Mouse (Mus musculus) CH12.LX (cell line): ENCODE measurements around the gene Dhx15. TPM values are rescaled to one million over a fixed set of nuclear protein-coding genes. Genes with fewer than 3 reads are reported as not detected.

Source experiments
- DNase-seq: peaks from one replicate; pipeline ENCODE4 v3.0.0-alpha.2; 2013; ENCODE audit errors: extremely low read depth
- H3K27ac ChIP-seq: 2 replicates; pipeline ENCODE4 v1.5.1; 2012; ENCODE audit warnings: low read depth, mild to moderate bottlenecking, control low read depth, moderate library complexity; ENCODE audit not compliant: insufficient read depth
- H3K27me3 ChIP-seq: replicated peaks from 2 replicates; pipeline ENCODE3; 2012; ENCODE audit warnings: inconsistent platforms
- H3K36me3 ChIP-seq, 2 experiments: replicated peaks in 1 of 2; 2 replicates each; pipeline versions ENCODE3 to v1.6.1; 2012; ENCODE audit warnings: inconsistent platforms in 1 of 2, low read length in 1 of 2, mild to moderate bottlenecking in 1 of 2, mixed read lengths in 1 of 2, moderate library complexity in 1 of 2; ENCODE audit not compliant: control insufficient read depth in 1 of 2, insufficient read depth in 1 of 2
- H3K4me1 ChIP-seq, 2 experiments: 2 replicates each; pipeline ENCODE4 v1.6.1; 2012; ENCODE audit warnings: inconsistent platforms in 1 of 2, moderate library complexity in 1 of 2; ENCODE audit not compliant: insufficient read depth in 2 of 2, control insufficient read depth in 1 of 2
- H3K4me2 ChIP-seq: 2 replicates; pipeline ENCODE4 v1.6.1; 2012; ENCODE audit warnings: low read depth, mild to moderate bottlenecking, control low read depth; ENCODE audit not compliant: poor library complexity, insufficient read depth, severe bottlenecking
- H3K4me3 ChIP-seq, 3 experiments: fragments of 150-350 bp in 1 of 3; sonication (generic) in 1 of 3; replicated peaks in 1 of 3; 2 replicates each; pipeline versions ENCODE3 to v1.5.1; 2011 to 2012; ENCODE audit warnings: low read depth in 2 of 3, low read length in 2 of 3, mild to moderate bottlenecking in 2 of 3, moderate library complexity in 2 of 3, control low read depth in 1 of 3, improper control_type of control experiment in 1 of 3, inconsistent platforms in 1 of 3, mixed read lengths in 1 of 3; ENCODE audit not compliant: poor library complexity in 1 of 3
- H3K79me2 ChIP-seq: replicated peaks from 2 replicates; pipeline ENCODE4 v1.6.1; 2012; ENCODE audit warnings: mild to moderate bottlenecking, moderate library complexity; ENCODE audit not compliant: control insufficient read depth, poor library complexity, insufficient read depth, severe bottlenecking; ENCODE audit errors: extremely low read depth
- H3K9ac ChIP-seq: 2 replicates; pipeline ENCODE4 v1.6.1; 2012; ENCODE audit warnings: low read depth, mild to moderate bottlenecking, control low read depth, moderate library complexity; ENCODE audit not compliant: insufficient read depth
- H3K9me3 ChIP-seq: replicated peaks from 2 replicates; pipeline ENCODE3; 2012; ENCODE audit warnings: low read length, inconsistent platforms, mixed read lengths
- BHLHE40 ChIP-seq: IDR thresholded peaks from 2 replicates; pipeline ENCODE4 v1.6.1; 2011; ENCODE audit warnings: mild to moderate bottlenecking, low read depth, low read length, improper control_type of control experiment
- ELF1 ChIP-seq: IDR thresholded peaks from 2 replicates; pipeline ENCODE4 v1.6.1; 2014; ENCODE audit warnings: low read depth, mild to moderate bottlenecking, inconsistent platforms, low read length, improper control_type of control experiment
- ETS1 ChIP-seq: conservative IDR thresholded peaks from 2 replicates; pipeline ENCODE4 v1.6.1; 2012; ENCODE audit warnings: low read depth, mild to moderate bottlenecking, inconsistent platforms, low read length, improper control_type of control experiment, moderate library complexity
- HCFC1 ChIP-seq: IDR thresholded peaks from 2 replicates; pipeline ENCODE4 v1.6.1; 2012; ENCODE audit warnings: low read depth, mild to moderate bottlenecking, inconsistent platforms, low read length, improper control_type of control experiment
- IRF4 ChIP-seq: IDR thresholded peaks from 2 replicates; pipeline ENCODE4 v1.6.1; 2014; ENCODE audit warnings: low read depth, mild to moderate bottlenecking, inconsistent platforms, low read length, improper control_type of control experiment
- JUND ChIP-seq: conservative IDR thresholded peaks from 2 replicates; pipeline ENCODE4 v1.6.1; 2011; ENCODE audit warnings: low read depth, low read length, improper control_type of control experiment
- KAT2A ChIP-seq: IDR thresholded peaks from 2 replicates; pipeline ENCODE4 v1.6.1; 2012; ENCODE audit warnings: low read length, improper control_type of control experiment, inconsistent platforms; ENCODE audit not compliant: insufficient replicate concordance
- MAX ChIP-seq: IDR thresholded peaks from 2 replicates; pipeline ENCODE4 v1.6.1; 2011; ENCODE audit warnings: low read length, improper control_type of control experiment
- MEF2A ChIP-seq: IDR thresholded peaks from 2 replicates; pipeline ENCODE4 v1.6.1; 2014; ENCODE audit warnings: low read depth, mild to moderate bottlenecking, inconsistent platforms, low read length, improper control_type of control experiment, borderline replicate concordance
- POLR2AphosphoS2 ChIP-seq: IDR thresholded peaks from 2 replicates; pipeline ENCODE4 v1.6.1; 2011; ENCODE audit warnings: low read depth, low read length, improper control_type of control experiment
- RCOR1 ChIP-seq: conservative IDR thresholded peaks from 2 replicates; pipeline ENCODE4 v1.6.1; 2012; ENCODE audit warnings: low read depth, mild to moderate bottlenecking, inconsistent platforms, low read length, improper control_type of control experiment
- SIN3A ChIP-seq: IDR thresholded peaks from 2 replicates; pipeline ENCODE4 v1.6.1; 2012; ENCODE audit warnings: low read length, improper control_type of control experiment, inconsistent platforms
- TBP ChIP-seq: conservative IDR thresholded peaks from 2 replicates; pipeline ENCODE4 v1.6.1; 2011; ENCODE audit warnings: low read depth, low read length, improper control_type of control experiment
- UBTF ChIP-seq: IDR thresholded peaks from 2 replicates; pipeline ENCODE4 v1.6.1; 2012; ENCODE audit warnings: low read depth, mild to moderate bottlenecking, inconsistent platforms, low read length, improper control_type of control experiment, moderate library complexity
- USF1 ChIP-seq: IDR thresholded peaks from 2 replicates; pipeline ENCODE4 v1.6.1; 2014; ENCODE audit warnings: low read depth, mild to moderate bottlenecking, inconsistent platforms, low read length, improper control_type of control experiment
- USF2 ChIP-seq: conservative IDR thresholded peaks from 2 replicates; pipeline ENCODE4 v1.6.1; 2011; ENCODE audit warnings: low read depth, low read length, improper control_type of control experiment
- ZC3H11A ChIP-seq: IDR thresholded peaks from 2 replicates; pipeline ENCODE4 v1.6.1; 2012; ENCODE audit warnings: low read depth, mild to moderate bottlenecking, inconsistent platforms, low read length, improper control_type of control experiment
- ZMIZ1 ChIP-seq: IDR thresholded peaks from 2 replicates; pipeline ENCODE4 v1.6.1; 2012; ENCODE audit warnings: low read depth, mild to moderate bottlenecking, inconsistent platforms, low read length, improper control_type of control experiment
- ZNF384 ChIP-seq: IDR thresholded peaks from 2 replicates; pipeline ENCODE4 v1.6.1; 2012; ENCODE audit warnings: low read depth, low read length, improper control_type of control experiment, inconsistent platforms
- dilution Hi-C: fragments of 300-500 bp; cut with MboI; formaldehyde crosslinking; loops from 2 replicates; pipeline ENCODE4 v1.14.3; 2020; ENCODE audit warnings: low sequenced_read_pairs; ENCODE audit not compliant: extremely low pct_unique_long_range_greater_than_20kb, extremely low pct_ligation_motif_present
- in situ Hi-C: fragments of 300-500 bp; cut with MboI; formaldehyde crosslinking; loops from 3 replicates; pipeline ENCODE4 v1.14.3; 2019; ENCODE audit warnings: low sequenced_read_pairs, low pct_ligation_motif_present, low pct_unique_long_range_greater_than_20kb, mixed read lengths
- polyA plus RNA-seq: library from polyadenylated mRNA; unstranded; fragments of >175 nt; gene quantifications from 2 replicates; pipeline ENCODE4 v1.2.1, GENCODE M21; 2012; ENCODE audit warnings: low read depth; ENCODE audit not compliant: insufficient read length
- total RNA-seq, 2 experiments: library from RNA; depleted of rRNA; stranded (reverse); fragments of 300-350 nt in 1 of 2; fragments of >200 nt in 1 of 2; gene quantifications; 2 replicates each; pipeline ENCODE4 v1.2.3; 2012 to 2014

Gene Dhx15
- total and polyA plus RNA-seq, 3 experiments: 101 to 355 (median 287) TPM

GRCm38 (mm10) chr5:52138819-52139218, 51.5 kb downstream of the Dhx15 start:
- dilution Hi-C loops: no loop called here
- peaks cover 16 to 70% of the 10 kb centered on the region in 2 experiments for H3K36me3 ChIP-seq

DNA sequence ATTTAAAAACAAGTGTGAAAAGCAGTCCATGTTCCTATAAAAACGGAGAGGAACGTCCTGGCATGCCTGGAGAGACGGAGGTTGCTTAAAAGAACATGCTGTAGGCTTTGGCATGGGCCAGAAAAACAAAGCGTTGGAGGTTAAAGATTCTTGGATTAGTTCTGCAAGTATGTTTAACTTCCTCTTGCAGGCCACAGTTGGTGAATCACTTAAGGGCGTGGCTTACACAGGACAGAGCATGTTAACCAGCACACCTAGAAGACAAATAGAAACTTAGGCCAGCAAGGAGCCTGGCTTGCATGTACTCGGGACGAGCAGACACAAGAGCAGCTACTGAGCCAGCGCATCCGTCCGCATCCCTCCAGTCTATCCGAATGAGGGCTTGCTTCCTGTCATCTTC, 52.2 kb downstream of the Dhx15 start:
- H3K9me3 ChIP-seq: no peaks in the 10 kb centered on the region
- peaks cover 3 to 39% of the 10 kb centered on the region in 2 experiments; a peak in 3 of 4 replicates for H3K4me1 ChIP-seq
- H3K79me2 ChIP-seq: no peaks in the 10 kb centered on the region
- TF ChIP-seq ELF1: no peak
- no peak for TF ChIP-seq ZMIZ1
- no peak for TF ChIP-seq KAT2A
- TF ChIP-seq BHLHE40: no peak
- TF ChIP-seq UBTF: no peak
- TF ChIP-seq JUND: no peak
- TF ChIP-seq SIN3A: no peak
- TF ChIP-seq USF2: no peak
- no peak for TF ChIP-seq HCFC1
- TF ChIP-seq USF1: no peak
- no peak for TF ChIP-seq ZC3H11A
- TF ChIP-seq MEF2A: no peak
- no peak for TF ChIP-seq MAX
- no peak for TF ChIP-seq ZNF384
- no peak for TF ChIP-seq ETS1
- TF ChIP-seq RCOR1: no peak
- TF ChIP-seq TBP: no peak
- in situ Hi-C loops (no loop called here), dilution Hi-C loops (no loop called here)
- H3K9ac ChIP-seq: no peak overlapping the region
- DNase-seq: peak; percentile 41
- no peak overlapping the region for H3K27ac ChIP-seq
- H3K4me3 ChIP-seq: no peak overlapping the region
- H3K27me3 ChIP-seq: no peaks in the 10 kb centered on the region
- peaks cover 15 to 65% of the 10 kb centered on the region in 2 experiments for H3K36me3 ChIP-seq
- H3K4me2 ChIP-seq: no peak overlapping the region

More at GRCm38 (mm10) chr5:52138819-52139218, 51.5 kb downstream of the Dhx15 start:
- Histone ChIP-seq H3K4me2 (no peak overlapping the region), H3K4me3 (no peak overlapping the region), H3K9ac (no peak overlapping the region), H3K79me2 (no peaks in the 10 kb centered on the region), H3K4me1 (peaks cover 3 to 36% of the 10 kb centered on the region in 2 experiments; a peak in 3 of 4 replicates), H3K27me3 (no peaks in the 10 kb centered on the region), H3K9me3 (no peaks in the 10 kb centered on the region), H3K27ac (no peak overlapping the region)
- DNase-seq: no peak
- no peak for TF ChIP-seq IRF4
- 0 out of 2 replicates have a peak, but pooled peaks have one; percentile 20 for TF ChIP-seq POLR2AphosphoS2
- in situ Hi-C loops: no loop called here
